Mouse (Mus musculus) CH12.LX (cell line): ENCODE measurements around the gene Dusp16.

ENCODE experiments used
- CTCF ChIP-seq, 2 experiments: IDR thresholded peaks in 1 of 2; conservative IDR thresholded peaks in 1 of 2; 2 replicates each; pipeline ENCODE4 v1.5.1; 2011 to 2012; ENCODE audit warnings: low read depth in 2 of 2, low read length in 2 of 2, improper control_type of control experiment in 1 of 2, inconsistent platforms in 1 of 2, mild to moderate bottlenecking in 1 of 2, moderate library complexity in 1 of 2
- HCFC1 ChIP-seq: IDR thresholded peaks from 2 replicates; pipeline ENCODE4 v1.6.1; 2012; ENCODE audit warnings: low read depth, mild to moderate bottlenecking, inconsistent platforms, low read length, improper control_type of control experiment
- POLR2A ChIP-seq: IDR thresholded peaks from 2 replicates; pipeline ENCODE4 v1.6.1; 2011; ENCODE audit warnings: low read depth, mild to moderate bottlenecking, improper control_type of control experiment, low read length
- SIN3A ChIP-seq: IDR thresholded peaks from 2 replicates; pipeline ENCODE4 v1.6.1; 2012; ENCODE audit warnings: low read length, improper control_type of control experiment, inconsistent platforms
- TCF12 ChIP-seq: IDR thresholded peaks from 2 replicates; pipeline ENCODE4 v1.6.1; 2014; ENCODE audit warnings: low read depth, mild to moderate bottlenecking, inconsistent platforms, low read length, improper control_type of control experiment
- USF1 ChIP-seq: IDR thresholded peaks from 2 replicates; pipeline ENCODE4 v1.6.1; 2014; ENCODE audit warnings: low read depth, mild to moderate bottlenecking, inconsistent platforms, low read length, improper control_type of control experiment
- ZC3H11A ChIP-seq: IDR thresholded peaks from 2 replicates; pipeline ENCODE4 v1.6.1; 2012; ENCODE audit warnings: low read depth, mild to moderate bottlenecking, inconsistent platforms, low read length, improper control_type of control experiment
- ZKSCAN1 ChIP-seq: IDR thresholded peaks from 2 replicates; pipeline ENCODE4 v1.6.1; 2012; ENCODE audit warnings: low read depth, inconsistent platforms, low read length, improper control_type of control experiment, borderline replicate concordance
- ZNF384 ChIP-seq: IDR thresholded peaks from 2 replicates; pipeline ENCODE4 v1.6.1; 2012; ENCODE audit warnings: low read depth, low read length, improper control_type of control experiment, inconsistent platforms

- TF ChIP-seq SIN3A = no peak
- TF ChIP-seq HCFC1 = no peak
- TF ChIP-seq ZNF384 = no peak
- TF ChIP-seq POLR2A = no peak
- TF ChIP-seq CTCF (conservative IDR thresholded peaks at IDR 0.05 in 1 of 2, IDR thresholded peaks at IDR 0.05 in 1 of 2; ENCODE audit: low read depth in 2 of 2, low read length in 2 of 2) = no peak
- no peak for TF ChIP-seq ZC3H11A
- no peak for TF ChIP-seq TCF12
- TF ChIP-seq ZKSCAN1 = no peak
- no peak for TF ChIP-seq USF1
Observed at GRCm38 (mm10) chr6:134751087-134751486, 41.3 kb downstream of the Dusp16 start.
